Mouse (Mus musculus) intestine, postnatal 0 days (tissue): ENCODE data around the gene Card19. TPM values are rescaled to one million over a fixed set of nuclear protein-coding genes. Genes with fewer than 3 reads are reported as not detected.
A peak's percentile ranks its signal among the peaks of the same experiment; 100 is the strongest.

Experiments used
- ATAC-seq: fragments of 200-750 bp; cut with Nextera tagmentation; 2 replicates; pipeline ENCODE4 v1.8.0; 2017; ENCODE audit warnings: mild to moderate bottlenecking, moderate TSS enrichment, moderate library complexity
- H3K27ac ChIP-seq: fragments of 300-500 bp; sonication (generic); 2 replicates; pipeline ENCODE4 v1.5.1; 2014; ENCODE audit warnings: mild to moderate bottlenecking, low read depth, low read length, moderate library complexity
- H3K27me3 ChIP-seq: fragments of 300-500 bp; sonication (generic); replicated peaks from 2 replicates; pipeline ENCODE4 v1.6.1; 2014; ENCODE audit warnings: low read length, mixed read lengths; ENCODE audit not compliant: control insufficient read depth, insufficient read depth
- H3K36me3 ChIP-seq: fragments of 300-500 bp; sonication (generic); 2 replicates; pipeline ENCODE4 v1.6.1; 2014; ENCODE audit warnings: mild to moderate bottlenecking, moderate library complexity; ENCODE audit not compliant: control insufficient read depth, insufficient read depth
- H3K4me1 ChIP-seq: fragments of 300-500 bp; sonication (generic); replicated peaks from 2 replicates; pipeline ENCODE4 v1.6.1; 2014; ENCODE audit warnings: antibody characterized with exemption, low read length, mixed read lengths; ENCODE audit not compliant: control insufficient read depth, insufficient read depth
- H3K4me2 ChIP-seq: fragments of 300-500 bp; sonication (generic); replicated peaks from 2 replicates; pipeline ENCODE4 v1.6.1; 2014; ENCODE audit warnings: low read depth, mild to moderate bottlenecking, moderate library complexity
- H3K4me3 ChIP-seq: fragments of 300-500 bp; sonication (generic); 2 replicates; pipeline ENCODE4 v1.5.1; 2014; ENCODE audit warnings: low read depth, low read length
- H3K9ac ChIP-seq: fragments of 300-500 bp; sonication (generic); 2 replicates; pipeline ENCODE4 v1.6.1; 2014; ENCODE audit warnings: mild to moderate bottlenecking, low read depth, low read length
- H3K9me3 ChIP-seq: fragments of 300-500 bp; sonication (generic); 2 replicates; pipeline ENCODE4 v1.6.1; 2016; ENCODE audit warnings: mixed run types; ENCODE audit not compliant: control insufficient read depth
- CTCF ChIP-seq: sonication (generic); IDR thresholded peaks from 2 replicates; pipeline ENCODE4 v1.5.1; 2016; ENCODE audit warnings: low read depth, mild to moderate bottlenecking, control low read depth, antibody characterized with exemption, moderate library complexity
- WGBS: fragments of 180-500 bp; shearing (Covaris S2); extraction: QIAGEN DNeasy Blood & Tissue Kit; methylation state at CpG from one replicate; pipeline ENCODE4 v1.1.7; 2014; 5-methylcytosine and 5-hydroxymethylcytosine counted together
- polyA plus RNA-seq: library from polyadenylated mRNA; unstranded; fragments of >200 nt; fragmentation: Nextera tagmentation; extraction: Ambion mirVana; gene quantifications from 2 replicates; pipeline ENCODE4 v1.2.1, GENCODE M21; 2015

Gene Card19
- polyA plus RNA-seq, 1 experiment from 2014 or later = 117 TPM

GRCm38 (mm10) chr13:49187288-49188218 lies 28.3 kb downstream of the Card19 start, which contains the start of gene Ninj1:
Gene Ninj1, plus strand, starts transcription at chr13:49187485.
- Histone ChIP-seq H3K4me2 (peak within 1 kb of the TSS; percentile 100), H3K4me3 (peak within 1 kb of the TSS; percentile 78), H3K36me3 (no peaks in the 10 kb centered on the region), H3K9ac (peak within 1 kb of the TSS; percentile 83), H3K27me3 (no peaks in the 10 kb centered on the region), H3K4me1 (peaks cover 15% of the 10 kb centered on the region), H3K9me3 (no peaks in the 10 kb centered on the region), H3K27ac (peak within 1 kb of the TSS; percentile 98)
- TF ChIP-seq CTCF = peak; percentile 13; the same call in 1 of the 2 replicates
- ATAC-seq = peak; percentile 90
- under 1% methylated on average over 66 of the region's 87 CpGs for WGBS

GRCm38 (mm10) chr13:49186798-49187287 lies 29.0 kb downstream of the Card19 start:
- H3K9ac ChIP-seq = peak overlapping the region; percentile 83; the same call in 1 of the 2 replicates
- H3K36me3 ChIP-seq = no peaks in the 10 kb centered on the region
- WGBS = 16% methylated on average over 11 of the region's 11 CpGs
- H3K27ac ChIP-seq = peak overlapping the region; percentile 98
- H3K4me3 ChIP-seq = no peak overlapping the region; the same call in 1 of the 2 replicates
- H3K9me3 ChIP-seq = no peaks in the 10 kb centered on the region
- peaks cover 15% of the 10 kb centered on the region for H3K4me1 ChIP-seq
- ATAC-seq = peak; percentile 46
- peak overlapping the region; percentile 100 for H3K4me2 ChIP-seq
- H3K27me3 ChIP-seq = no peaks in the 10 kb centered on the region
- no peak for TF ChIP-seq CTCF

DNA sequence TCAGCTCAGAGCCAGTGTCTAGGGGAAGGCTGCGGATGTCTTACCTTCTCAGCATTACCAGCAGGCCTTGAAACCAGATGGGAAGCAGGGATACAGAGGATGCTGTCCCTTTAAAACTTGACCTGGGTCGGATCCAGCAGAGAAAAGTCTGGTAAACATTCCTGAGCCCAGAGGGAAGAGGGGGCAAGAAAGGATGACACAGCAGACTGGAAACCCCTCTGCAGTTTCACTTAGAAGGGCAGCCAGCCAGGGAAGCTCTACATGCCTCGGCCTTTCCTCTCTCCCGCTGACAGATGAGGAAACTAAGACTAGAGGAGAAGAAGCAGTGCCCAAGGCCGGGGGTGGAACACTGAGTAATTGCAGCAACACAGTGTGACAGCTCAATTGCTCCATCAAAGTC lies 32.2 kb downstream of the Card19 start:
- H3K4me3 ChIP-seq = no peak overlapping the region
- H3K9me3 ChIP-seq = no peaks in the 10 kb centered on the region
- TF ChIP-seq CTCF = no peak
- H3K27me3 ChIP-seq = no peaks in the 10 kb centered on the region
- H3K9ac ChIP-seq = no peak overlapping the region
- ATAC-seq = no peak
- 57% methylated on average over 5 of the region's 5 CpGs for WGBS
- H3K4me1 ChIP-seq = no peaks in the 10 kb centered on the region; the same call in 1 of the 2 replicates
- no peak overlapping the region for H3K4me2 ChIP-seq
- no peak overlapping the region for H3K27ac ChIP-seq
- no peaks in the 10 kb centered on the region for H3K36me3 ChIP-seq

- Histone ChIP-seq H3K4me2 (no peak overlapping the region), H3K9me3 (no peaks in the 10 kb centered on the region), H3K4me1 (no peaks in the 10 kb centered on the region; the same call in 1 of the 2 replicates), H3K36me3 (no peaks in the 10 kb centered on the region), H3K27me3 (no peaks in the 10 kb centered on the region), H3K27ac (no peak overlapping the region), H3K9ac (no peak overlapping the region), H3K4me3 (no peak overlapping the region)
- no peak for ATAC-seq
- WGBS = 38% methylated on average over 5 of the region's 5 CpGs
- TF ChIP-seq CTCF = no peak
Observed at GRCm38 (mm10) chr13:49183161-49183560, 32.7 kb downstream of the Card19 start.

- Histone ChIP-seq H3K4me2 (no peak overlapping the region), H3K9ac (no peak overlapping the region), H3K9me3 (no peaks in the 10 kb centered on the region), H3K36me3 (no peaks in the 10 kb centered on the region), H3K27me3 (no peaks in the 10 kb centered on the region), H3K4me1 (no peaks in the 10 kb centered on the region), H3K4me3 (no peak overlapping the region), H3K27ac (no peak overlapping the region)
- no peak for TF ChIP-seq CTCF
- 96% methylated on average over 3 of the region's 3 CpGs for WGBS
- ATAC-seq = no peak
Observed at GRCm38 (mm10) chr13:49181411-49181984, 34.3 kb downstream of the Card19 start.

DNA sequence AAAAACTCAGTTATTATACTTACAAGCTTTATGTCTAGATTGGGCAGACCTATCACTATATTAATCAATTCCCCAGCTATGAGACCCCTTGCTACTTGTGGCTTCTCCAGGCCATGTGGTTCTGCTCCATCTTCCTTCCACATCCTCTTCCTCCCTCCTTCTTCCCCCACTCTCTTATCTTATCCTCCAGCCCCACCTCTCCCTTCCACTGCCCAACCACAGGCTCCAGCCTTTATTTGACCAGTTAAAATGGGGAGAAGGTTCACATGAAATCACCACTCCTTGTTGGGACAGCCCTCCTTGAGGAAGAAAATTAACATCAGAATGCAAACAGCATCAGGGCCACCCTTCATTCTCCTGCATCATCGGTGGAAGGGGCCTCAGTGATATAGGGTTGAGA lies 35.1 kb downstream of the Card19 start:
- H3K4me2 ChIP-seq = no peak overlapping the region
- 41% methylated on average over 1 of the region's 1 CpGs for WGBS
- no peaks in the 10 kb centered on the region for H3K9me3 ChIP-seq
- no peak overlapping the region for H3K9ac ChIP-seq
- no peak overlapping the region for H3K4me3 ChIP-seq
- TF ChIP-seq CTCF = no peak
- H3K36me3 ChIP-seq = no peaks in the 10 kb centered on the region
- ATAC-seq = no peak
- H3K27ac ChIP-seq = no peak overlapping the region
- H3K4me1 ChIP-seq = no peaks in the 10 kb centered on the region
- H3K27me3 ChIP-seq = no peaks in the 10 kb centered on the region
